Mouse (Mus musculus) kidney, postnatal 4 days (tissue): ENCODE results near the gene Phf11d.
"Not testable (repeated sequence)": the region's sequence is repeated elsewhere in the genome, so short reads cannot be mapped to it uniquely, and the experiment has no call there.

ENCODE experiments used
- DNase-seq, 2 experiments: peaks; one replicate each; pipeline ENCODE4 v3.0.0; 2021; ENCODE audit warnings: mixed read lengths in 2 of 2

The Phf11d gene

GRCm38 (mm10) chr14:59365244-59365644 is at the start of gene Phf11d:
Gene Phf11d, minus strand, starts transcription at chr14:59365470.
- DNase-seq: peak; percentile 18 to 48

GRCm38 (mm10) chr14:59414979-59415378 is 49.7 kb upstream of the Phf11d start:
- not testable (repeated sequence) for DNase-seq

- no peak for DNase-seq
Observed at GRCm38 (mm10) chr14:59396999-59397398, 31.7 kb upstream of the Phf11d start.

DNA sequence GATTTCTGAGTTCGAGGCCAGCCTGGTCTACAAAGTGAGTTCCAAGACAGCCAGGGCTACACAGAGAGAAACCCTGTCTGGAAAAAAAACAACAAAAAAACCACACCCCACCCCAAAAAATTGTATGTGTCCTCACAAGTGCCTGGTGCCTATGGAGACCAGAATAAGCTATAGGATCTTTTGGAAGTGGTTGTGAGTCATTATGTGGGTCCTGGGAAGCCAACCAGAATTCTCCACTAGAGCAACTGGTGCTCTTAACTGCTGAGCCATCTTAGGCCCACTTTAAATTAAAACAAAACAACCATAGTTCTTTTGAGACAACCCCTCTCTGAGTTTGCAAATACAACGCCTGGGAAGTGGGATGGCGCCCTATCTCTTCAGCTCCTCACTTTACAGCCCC is 30.0 kb upstream of the Phf11d start, which contains the start of gene Phf11c:
Phf11c (minus strand) TSS at position 101 of the 400 bp plus-strand sequence.
- DNase-seq: no peak

GRCm38 (mm10) chr14:59390181-59390580 is 24.9 kb upstream of the Phf11d start:
- DNase-seq: peak; percentile 53 to 59

DNA sequence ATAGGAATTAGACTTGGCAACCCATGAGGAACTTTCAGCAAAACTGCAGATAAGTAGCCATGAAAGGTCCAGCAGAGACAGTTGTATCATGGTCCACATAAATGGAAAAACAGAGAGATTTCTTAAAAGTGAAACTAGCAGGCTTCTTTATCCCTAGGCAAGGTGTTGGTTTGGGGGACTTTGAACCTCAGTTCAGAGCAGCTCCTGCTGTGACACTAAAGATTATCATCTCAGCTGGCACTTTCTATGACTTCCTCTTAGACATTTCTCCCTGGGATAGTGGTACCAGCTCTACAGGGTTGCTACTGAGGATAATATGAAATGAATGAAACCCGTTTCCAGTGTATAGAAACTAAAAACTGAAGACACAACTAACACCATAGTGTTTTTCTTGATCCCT is 24.3 kb upstream of the Phf11d start:
- no peak for DNase-seq

DNA sequence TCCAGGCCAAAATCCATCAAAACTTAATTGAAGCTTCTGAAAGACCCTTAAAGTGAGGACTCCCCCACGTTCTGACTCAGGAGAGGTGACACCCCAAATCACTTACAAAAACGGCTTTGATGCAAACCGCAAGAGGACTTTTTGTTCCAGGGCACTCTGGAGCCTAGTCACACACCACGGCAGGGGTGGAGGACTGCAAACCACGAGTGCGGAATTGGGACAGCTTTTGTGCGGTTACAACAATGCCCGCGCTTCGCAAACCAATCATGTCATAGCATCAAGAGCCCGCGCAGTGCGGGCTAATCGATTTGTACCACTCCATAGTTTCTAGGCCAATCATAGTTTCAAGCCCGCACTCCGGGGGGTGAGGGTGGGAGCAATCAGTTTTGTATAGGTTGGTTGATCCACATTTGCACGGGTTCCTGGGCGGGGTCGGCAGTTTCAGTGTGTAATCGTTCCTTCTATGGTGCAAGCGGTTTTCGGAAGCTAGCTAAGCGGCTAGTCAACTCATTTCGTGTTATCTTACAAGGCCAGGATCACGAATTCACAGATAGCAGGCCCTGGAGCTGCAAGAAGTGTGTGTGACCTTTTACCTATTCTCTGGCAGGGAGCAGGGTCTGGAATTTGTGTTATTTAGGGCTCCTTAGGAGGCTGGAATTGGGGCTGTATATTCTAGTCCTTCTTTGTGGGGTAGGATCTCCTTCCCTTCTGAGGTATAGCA is 5.2 kb upstream of the Phf11d start:
- DNase-seq: no peak

DNA sequence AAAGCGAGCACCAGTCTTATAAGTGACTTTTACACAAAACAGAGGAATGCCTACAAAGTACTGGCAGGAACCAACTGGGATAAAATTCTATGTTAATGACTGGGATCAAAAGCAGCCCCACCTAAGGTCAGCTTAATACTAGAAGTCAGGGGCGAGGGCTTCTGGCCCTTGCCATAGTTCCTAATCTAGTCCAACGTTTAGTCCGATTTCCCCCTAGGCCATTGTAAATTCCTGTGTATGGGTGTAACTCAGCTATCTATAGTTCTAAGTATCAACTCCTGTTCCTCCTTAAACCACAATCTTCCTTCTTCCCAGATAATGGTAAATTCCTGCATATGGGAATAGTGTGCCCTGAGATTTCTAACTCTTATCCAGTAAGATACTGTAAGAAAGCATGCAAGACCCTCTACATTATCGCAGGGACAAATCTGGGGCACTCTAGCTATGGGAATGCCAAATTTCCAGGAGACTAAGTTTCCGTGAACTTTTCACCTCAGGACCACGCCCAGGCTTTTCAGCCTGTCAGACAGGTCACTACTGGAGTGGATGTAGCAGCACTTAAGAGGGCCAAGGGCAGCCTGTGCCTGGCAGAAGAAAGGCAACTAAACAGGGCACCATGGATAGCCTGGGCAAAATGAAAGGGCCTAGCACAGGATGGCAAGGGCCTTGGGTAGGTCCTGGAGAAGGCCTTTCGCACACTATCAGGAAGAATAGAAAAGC is 1.3 kb upstream of the Phf11d start:
- DNase-seq: no peak

GRCm38 (mm10) chr14:59341189-59341588 is 24.1 kb downstream of the Phf11d start, which contains the start of gene Phf11b:
Gene Phf11b, minus strand, starts transcription at chr14:59341351.
- DNase-seq: not testable (repeated sequence)

DNA sequence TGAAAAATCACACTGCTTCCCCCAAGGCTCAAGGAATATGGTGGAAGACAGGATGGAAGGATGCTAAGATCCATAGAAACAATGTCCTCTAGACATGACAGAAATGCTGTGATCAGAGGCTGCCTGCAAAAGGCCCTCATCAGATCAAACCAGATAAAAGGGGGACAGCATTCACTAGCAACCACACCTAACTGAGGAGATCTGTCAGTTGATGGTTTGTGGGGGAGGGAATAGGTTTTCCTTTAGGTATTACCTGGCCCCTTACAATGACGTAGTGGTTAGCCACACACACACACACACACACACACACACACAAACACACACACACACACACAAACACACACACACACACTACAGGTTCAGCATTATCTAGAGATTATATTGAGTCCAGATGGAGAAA is 25.7 kb downstream of the Phf11d start:
- no peak for DNase-seq

GRCm38 (mm10) chr14:59336056-59336455 is 29.2 kb downstream of the Phf11d start:
- not testable (repeated sequence) for DNase-seq

GRCm38 (mm10) chr14:59330499-59330898 is 34.8 kb downstream of the Phf11d start:
- DNase-seq: peak; percentile 46 to 47

- not testable (repeated sequence) for DNase-seq
Observed at GRCm38 (mm10) chr14:59319970-59320369, 45.3 kb downstream of the Phf11d start.

DNA sequence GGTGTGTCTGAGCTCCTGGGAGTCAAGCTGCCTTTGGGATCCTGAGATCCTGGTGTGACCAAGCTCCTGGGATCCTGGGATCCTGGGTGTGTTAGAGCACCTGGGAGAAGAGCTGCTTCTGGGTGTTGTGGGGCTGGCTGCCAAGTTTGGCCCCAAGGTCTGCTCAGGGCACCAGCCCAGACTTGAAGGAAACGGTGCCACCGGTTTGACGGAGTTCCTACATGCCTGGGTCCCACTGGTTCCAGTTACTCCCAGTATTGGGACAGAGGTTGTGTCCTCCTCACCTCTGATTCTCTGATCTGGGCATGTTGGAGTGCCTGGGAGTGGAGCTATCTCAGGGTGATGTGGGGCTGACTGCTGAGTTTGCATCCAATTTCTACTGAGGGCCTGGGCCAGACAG is 46.2 kb downstream of the Phf11d start:
- not testable (repeated sequence) for DNase-seq
